Mouse (Mus musculus): ENCODE data around the gene Gnl3. TPM values are rescaled to one million over a fixed set of nuclear protein-coding genes. Genes with fewer than 3 reads are reported as not detected.

Gnl3 gene
- polyA plus RNA-seq (2017; shearing (Covaris generic)), result 140 TPM

GRCm38 (mm10) chr14:31018860-31019291 is at the start of gene Gnl3, which contains the start of gene Pbrm1:
Gene Gnl3, minus strand, starts transcription at chr14:31019152.
Gene Pbrm1, plus strand, starts transcription at chr14:31019138.

GRCm38 (mm10) chr14:31001307-31002205 is 17.4 kb downstream of the Gnl3 start, which contains the start of the genes Glt8d1 and Spcs1:
Gene Glt8d1, plus strand, starts transcription at chr14:31001400.
Gene Spcs1, minus strand, starts transcription at chr14:31001672.

Other genes with a start within 250 kb of the Gnl3 start
- 21.7 TPM for gene Tmem110, start 193.6 kb downstream of the Gnl3 start, polyA plus RNA-seq (2017; shearing (Covaris generic))
- not detected for gene Mustn1, start 140.0 kb downstream of the Gnl3 start, polyA plus RNA-seq (2017; shearing (Covaris generic))
- not detected for gene Itih4, start 132.7 kb downstream of the Gnl3 start, polyA plus RNA-seq (2017; shearing (Covaris generic))
- gene Itih3, start 95.4 kb downstream of the Gnl3 start, polyA plus RNA-seq (2017; shearing (Covaris generic)), result not detected
- not detected for gene Itih1, start 75.9 kb downstream of the Gnl3 start, polyA plus RNA-seq (2017; shearing (Covaris generic))
- gene Nek4, start 67.8 kb downstream of the Gnl3 start, polyA plus RNA-seq (2017; shearing (Covaris generic)), result 5.5 TPM
- gene Glt8d1, start 17.8 kb downstream of the Gnl3 start, polyA plus RNA-seq (2017; shearing (Covaris generic)), result 9.7 TPM
- gene Spcs1, start 17.5 kb downstream of the Gnl3 start, polyA plus RNA-seq (2017; shearing (Covaris generic)), result 144 TPM
- 135 TPM for gene Pbrm1, start within 50 bp of the Gnl3 start, polyA plus RNA-seq (2017; shearing (Covaris generic))
- gene Smim4, start 109.8 kb upstream of the Gnl3 start, polyA plus RNA-seq (2017; shearing (Covaris generic)), result 41.6 TPM
- not detected for gene Nt5dc2, start 111.9 kb upstream of the Gnl3 start, polyA plus RNA-seq (2017; shearing (Covaris generic))
- gene Stab1, start 149.5 kb upstream of the Gnl3 start, polyA plus RNA-seq (2017; shearing (Covaris generic)), result 0.76 TPM
- not detected for gene Tnnc1, start 189.2 kb upstream of the Gnl3 start, polyA plus RNA-seq (2017; shearing (Covaris generic))
- 242 TPM for gene Nisch, start 197.8 kb upstream of the Gnl3 start, polyA plus RNA-seq (2017; shearing (Covaris generic))
- gene Sema3g, start 198.7 kb upstream of the Gnl3 start, polyA plus RNA-seq (2017; shearing (Covaris generic)), result not detected
- 6.8 TPM for gene Phf7, start 232.2 kb upstream of the Gnl3 start, polyA plus RNA-seq (2017; shearing (Covaris generic))
- gene Bap1, start 232.3 kb upstream of the Gnl3 start, polyA plus RNA-seq (2017; shearing (Covaris generic)), result 78.6 TPM